Mouse (Mus musculus) lung, postnatal 14 days (tissue): ENCODE data around the gene Dcaf12.

Experiments used
- DNase-seq: peaks from one replicate; pipeline ENCODE4 v3.0.0; 2021

Gene Dcaf12

GRCm38 (mm10) chr4:41310567-41311563 is 3.8 kb downstream of the Dcaf12 start:
- DNase-seq: no peak

GRCm38 (mm10) chr4:41307406-41307805 is 7.3 kb downstream of the Dcaf12 start:
- no peak for DNase-seq

GRCm38 (mm10) chr4:41304302-41304701 is 10.4 kb downstream of the Dcaf12 start:
- DNase-seq: no peak

- DNase-seq: no peak
Measured at GRCm38 (mm10) chr4:41303671-41304070, 11.0 kb downstream of the Dcaf12 start.

GRCm38 (mm10) chr4:41298976-41299375 is 15.7 kb downstream of the Dcaf12 start:
- DNase-seq: no peak

GRCm38 (mm10) chr4:41295960-41296359 is 18.7 kb downstream of the Dcaf12 start:
- DNase-seq: no peak

- DNase-seq: no peak
Measured at GRCm38 (mm10) chr4:41295507-41295906, 19.2 kb downstream of the Dcaf12 start.

GRCm38 (mm10) chr4:41293907-41294306 is 20.8 kb downstream of the Dcaf12 start:
- no peak for DNase-seq

- DNase-seq: no peak
Measured at GRCm38 (mm10) chr4:41289802-41290201, 24.9 kb downstream of the Dcaf12 start.

GRCm38 (mm10) chr4:41286420-41286819 is 28.3 kb downstream of the Dcaf12 start:
- peak; percentile 32 for DNase-seq

GRCm38 (mm10) chr4:41284087-41284486 is 30.6 kb downstream of the Dcaf12 start:
- peak; percentile 17 for DNase-seq

GRCm38 (mm10) chr4:41275927-41276326 is 38.8 kb downstream of the Dcaf12 start:
- no peak for DNase-seq

GRCm38 (mm10) chr4:41274980-41275850 is 39.5 kb downstream of the Dcaf12 start, which contains the start of gene Ubap2:
Ubap2 (minus strand) TSS chr4:41275144.
- DNase-seq: peak; percentile 96

GRCm38 (mm10) chr4:41274377-41274979 is 40.2 kb downstream of the Dcaf12 start:
- no peak for DNase-seq

- DNase-seq: no peak
Measured at GRCm38 (mm10) chr4:41268133-41268532, 46.6 kb downstream of the Dcaf12 start.

GRCm38 (mm10) chr4:41266350-41266749 is 48.3 kb downstream of the Dcaf12 start:
- no peak for DNase-seq

- no peak for DNase-seq
Measured at GRCm38 (mm10) chr4:41260691-41261090, 54.0 kb downstream of the Dcaf12 start.

GRCm38 (mm10) chr4:41259019-41259418 is 55.7 kb downstream of the Dcaf12 start:
- DNase-seq: no peak

- no peak for DNase-seq
Measured at GRCm38 (mm10) chr4:41257752-41258151, 56.9 kb downstream of the Dcaf12 start.

GRCm38 (mm10) chr4:41255564-41256210 is 59.0 kb downstream of the Dcaf12 start:
- no peak for DNase-seq

- DNase-seq: no peak
Measured at GRCm38 (mm10) chr4:41253756-41254155, 60.9 kb downstream of the Dcaf12 start.

GRCm38 (mm10) chr4:41245408-41245807 is 69.3 kb downstream of the Dcaf12 start:
- no peak for DNase-seq
